In genomic region chr5:44726546-44727476, GRCm38 (mm10) we compare ENCODE assay signal across 8 mouse cellular contexts.
DNase-seq lines count a peak whose midpoint lies in the region; ATAC-seq lines count a peak whose summit lies in the region.

No protein-coding gene starts in this region.

- no peak overlapping the region for H3K4me2 ChIP-seq in embryonic facial prominence, embryonic 12.5 days (replicated peaks)
- H3K4me2 ChIP-seq in hindbrain, embryonic 14.5 days (replicated peaks): peak overlapping the region; percentile 32

- intact Hi-C loops in left cerebral cortex, postnatal 36 days (cut with DNase I): no loop called here

- DNase-seq in left cerebral cortex, adult 11 months (ENCODE audit: low spot score): peak; percentile 53
- no peak for DNase-seq in left cerebral cortex, postnatal 36 days (ENCODE audit: low spot score in 2 of 2)
- DNase-seq in hindbrain, embryonic 14.5 days (ENCODE audit: low spot score): no peak
- no peak for DNase-seq in spleen, adult 12 weeks (ENCODE audit: low spot score)
- DNase-seq in spleen, postnatal 10 days (ENCODE audit: low spot score in 2 of 2): no peak
- DNase-seq in urinary bladder, postnatal 14 days (ENCODE audit: low spot score): no peak

- no peaks in the 10 kb centered on the region for H3K9me3 ChIP-seq in embryonic facial prominence, embryonic 12.5 days
- no peaks in the 10 kb centered on the region for H3K9me3 ChIP-seq in hindbrain, embryonic 14.5 days (ENCODE audit: control insufficient read depth, low read length)

- ATAC-seq in embryonic facial prominence, embryonic 12.5 days (ENCODE audit: insufficient number of reproducible peaks, insufficient read depth, low FRiP score, low TSS enrichment): no peak
- ATAC-seq in hindbrain, embryonic 14.5 days (ENCODE audit: low FRiP score): peak; percentile 31; the same call in 1 of the 2 replicates
- ATAC-seq in megakaryocyte progenitor cell, adult 5-6 weeks (replicated peaks; ENCODE audit: poor library complexity): peak; percentile 46

- no peak overlapping the region for H3K9ac ChIP-seq in embryonic facial prominence, embryonic 12.5 days
- H3K9ac ChIP-seq in hindbrain, embryonic 14.5 days: no peak overlapping the region

- no peak overlapping the region for H3K4me3 ChIP-seq in embryonic facial prominence, embryonic 12.5 days
- H3K4me3 ChIP-seq in hindbrain, embryonic 14.5 days (replicated peaks; ENCODE audit: low read length): no peak overlapping the region

- H3K36me3 ChIP-seq in embryonic facial prominence, embryonic 12.5 days: no peaks in the 10 kb centered on the region
- no peaks in the 10 kb centered on the region for H3K36me3 ChIP-seq in hindbrain, embryonic 14.5 days (replicated peaks; ENCODE audit: control insufficient read depth, insufficient read depth)

- H3K4me1 ChIP-seq in embryonic facial prominence, embryonic 12.5 days: peaks cover 13% of the 10 kb centered on the region
- H3K4me1 ChIP-seq in hindbrain, embryonic 14.5 days (replicated peaks; ENCODE audit: control insufficient read depth, insufficient read depth, low read length): peaks cover 5% of the 10 kb centered on the region; the same call in 1 of the 2 replicates

- no peaks in the 10 kb centered on the region for H3K27me3 ChIP-seq in embryonic facial prominence, embryonic 12.5 days
- H3K27me3 ChIP-seq in hindbrain, embryonic 14.5 days (ENCODE audit: control insufficient read depth, insufficient read depth, low read length): no peaks in the 10 kb centered on the region

- H3K27ac ChIP-seq in embryonic facial prominence, embryonic 12.5 days: 0 out of 2 replicates have a peak overlapping the region, but pooled peaks have one; percentile 46
- no peak overlapping the region for H3K27ac ChIP-seq in hindbrain, embryonic 14.5 days

- WGBS in embryonic facial prominence, embryonic 12.5 days: 55% methylated on average over 14 of the region's 14 CpGs
- WGBS in hindbrain, embryonic 14.5 days: 63% methylated on average over 14 of the region's 14 CpGs
